Mouse (Mus musculus) gastrocnemius, postnatal 4 days (tissue): ENCODE results near the gene Tigd4. TPM values are rescaled to one million over a fixed set of nuclear protein-coding genes. Genes with fewer than 3 reads are reported as not detected.

Experiments
- DNase-seq, 2 experiments: peaks; one replicate each; pipeline ENCODE4 v3.0.0; 2021 to 2022; ENCODE audit warnings: low spot score in 2 of 2, mixed read lengths in 2 of 2
- total RNA-seq, 2 experiments: library from RNA; stranded (reverse); gene quantifications; 2 replicates each; pipeline ENCODE4 v1.2.3; 2021

Gene Tigd4
- total RNA-seq, 2 experiments from 2014 or later, result 15.5 to 19.9 TPM

- no peak for DNase-seq
These were observed 9.8 kb downstream of the Tigd4 start for GRCm38 (mm10) chr3:84603212-84603611.

- DNase-seq, result no peak
These were observed 16.9 kb downstream of the Tigd4 start for GRCm38 (mm10) chr3:84610183-84610710.

GRCm38 (mm10) chr3:84615050-84615855 is 21.9 kb downstream of the Tigd4 start:
- no peak for DNase-seq

- no peak for DNase-seq
These were observed 22.5 kb downstream of the Tigd4 start for GRCm38 (mm10) chr3:84615856-84616225.

- no peak for DNase-seq
These were observed 25.3 kb downstream of the Tigd4 start for GRCm38 (mm10) chr3:84618627-84619026.

GRCm38 (mm10) chr3:84619056-84619455 is 25.7 kb downstream of the Tigd4 start:
- no peak for DNase-seq

- no peak for DNase-seq
These were observed 26.4 kb downstream of the Tigd4 start for GRCm38 (mm10) chr3:84619725-84620124.

GRCm38 (mm10) chr3:84622026-84622425 is 28.7 kb downstream of the Tigd4 start:
- DNase-seq, result no peak

- no peak for DNase-seq
These were observed 38.2 kb downstream of the Tigd4 start for GRCm38 (mm10) chr3:84631586-84631985.

GRCm38 (mm10) chr3:84637095-84637494 is 43.7 kb downstream of the Tigd4 start:
- no peak for DNase-seq

- no peak for DNase-seq
These were observed 44.7 kb downstream of the Tigd4 start for GRCm38 (mm10) chr3:84637890-84638578.

- no peak for DNase-seq
These were observed 45.5 kb downstream of the Tigd4 start for GRCm38 (mm10) chr3:84638858-84639257.

GRCm38 (mm10) chr3:84639767-84640500 is 46.6 kb downstream of the Tigd4 start:
- DNase-seq, result no peak

- no peak for DNase-seq
These were observed 47.2 kb downstream of the Tigd4 start for GRCm38 (mm10) chr3:84640536-84640935.

GRCm38 (mm10) chr3:84641391-84641790 is 48.0 kb downstream of the Tigd4 start:
- no peak for DNase-seq

- no peak for DNase-seq
These were observed 49.6 kb downstream of the Tigd4 start for GRCm38 (mm10) chr3:84642942-84643341.

- no peak for DNase-seq
These were observed 52.0 kb downstream of the Tigd4 start for GRCm38 (mm10) chr3:84645156-84646006.

GRCm38 (mm10) chr3:84646007-84646290 is 52.6 kb downstream of the Tigd4 start:
- DNase-seq, result no peak

GRCm38 (mm10) chr3:84646331-84646845 is 53.0 kb downstream of the Tigd4 start:
- DNase-seq, result no peak
